Mouse (Mus musculus) layer of hippocampus, postnatal 36 days (tissue): ENCODE data around the gene Pcdh10. TPM values are rescaled to one million over a fixed set of nuclear protein-coding genes. Genes with fewer than 3 reads are reported as not detected.
A peak's percentile ranks its signal among the peaks of the same experiment; 100 is the strongest.

Experiments
- DNase-seq, 2 experiments: peaks; one replicate each; pipeline ENCODE4 v3.0.0; 2022
- total RNA-seq, 2 experiments: library from RNA; stranded (reverse); gene quantifications; 2 replicates each; pipeline ENCODE4 v1.2.3; 2021

The Pcdh10 gene
- 10 to 100 TPM; 87.2 to 91.8 TPM for total RNA-seq

- peak; percentile 98 to 99 for DNase-seq
These were observed at the start of gene Pcdh10 for GRCm38 (mm10) chr3:45378145-45378544. Pcdh10 (plus strand) TSS chr3:45378398.

- no peak for DNase-seq
These were observed 22.3 kb upstream of the Pcdh10 start for GRCm38 (mm10) chr3:45355919-45356318.

- no peak for DNase-seq
These were observed 9.2 kb upstream of the Pcdh10 start for GRCm38 (mm10) chr3:45368952-45369351.

GRCm38 (mm10) chr3:45375761-45376500, 2.3 kb upstream of the Pcdh10 start:
- peak; percentile 81 to 83 for DNase-seq

- peak; percentile 41 to 54 for DNase-seq
These were observed 1.5 kb upstream of the Pcdh10 start for GRCm38 (mm10) chr3:45376501-45377390.

- DNase-seq, result peak; percentile 49 to 51
These were observed 703 bp upstream of the Pcdh10 start for GRCm38 (mm10) chr3:45377391-45377998.

GRCm38 (mm10) chr3:45379541-45379971, 1.4 kb downstream of the Pcdh10 start:
- peak in 1 of 2 experiments; percentile 34 for DNase-seq

GRCm38 (mm10) chr3:45379972-45380761, 2.0 kb downstream of the Pcdh10 start:
- DNase-seq, result peak in 1 of 2 experiments; percentile 41

- peak; percentile 36 to 43 for DNase-seq
These were observed 2.9 kb downstream of the Pcdh10 start for GRCm38 (mm10) chr3:45380811-45381761.

- DNase-seq, result no peak
These were observed 4.0 kb downstream of the Pcdh10 start for GRCm38 (mm10) chr3:45382032-45382755.

- no peak for DNase-seq
These were observed 5.6 kb downstream of the Pcdh10 start for GRCm38 (mm10) chr3:45383831-45384230.

GRCm38 (mm10) chr3:45385028-45385427, 6.8 kb downstream of the Pcdh10 start:
- peak; percentile 20 to 26 for DNase-seq

GRCm38 (mm10) chr3:45385451-45385850, 7.3 kb downstream of the Pcdh10 start:
- DNase-seq, result no peak

- DNase-seq, result no peak
These were observed 8.3 kb downstream of the Pcdh10 start for GRCm38 (mm10) chr3:45386512-45386911.

- DNase-seq, result no peak
These were observed 18.9 kb downstream of the Pcdh10 start for GRCm38 (mm10) chr3:45397101-45397500.

GRCm38 (mm10) chr3:45403239-45403638, 25.0 kb downstream of the Pcdh10 start:
- no peak for DNase-seq

GRCm38 (mm10) chr3:45431691-45432090, 53.5 kb downstream of the Pcdh10 start:
- no peak for DNase-seq

GRCm38 (mm10) chr3:45432172-45432765, 54.1 kb downstream of the Pcdh10 start:
- DNase-seq, result peak; percentile 7 to 9
